ENCODE assay signal across 28 mouse cellular contexts in the genomic region with DNA sequence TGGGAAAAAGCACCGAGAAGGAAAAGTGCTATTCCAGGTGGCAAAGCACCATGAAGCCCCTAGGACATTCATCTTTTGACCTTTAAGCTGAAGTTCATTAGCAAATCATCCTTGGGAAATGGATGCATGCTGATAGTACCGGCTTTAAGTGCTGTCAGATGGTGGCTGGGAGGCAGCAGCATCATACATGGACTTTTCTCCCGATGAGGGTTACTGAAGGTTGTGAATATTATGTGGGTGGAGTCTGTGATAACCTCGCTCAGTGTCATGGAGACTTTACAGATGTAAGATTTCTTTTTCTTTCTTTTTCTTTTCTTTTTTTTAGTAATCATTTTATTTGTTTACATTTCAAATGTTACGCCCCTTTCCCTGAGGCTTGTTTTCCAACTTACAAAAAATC. TPM values are rescaled to one million over a fixed set of nuclear protein-coding genes. Genes with fewer than 3 reads are reported as not detected.
DNase-seq lines count a peak whose midpoint lies in the region; ATAC-seq and TF ChIP-seq lines count a peak whose summit lies in the region.
"Had no signal": no experiment of that assay in that cellular context is flagged by ENCODE, and none has a peak within 500 bp of the region (broad histone marks: within the 10 kb centered on the region; RNA-seq: fewer than 3 reads in every experiment).

No protein-coding gene starts in this region.

- no peak overlapping the region for H3K9ac ChIP-seq in embryonic facial prominence, embryonic 11.5 days (replicated peaks; ENCODE audit: low read length)
- H3K9ac ChIP-seq in lung, embryonic 14.5 days = no peak overlapping the region
- H3K9ac ChIP-seq: embryonic facial prominence, embryonic 13.5 days; embryonic facial prominence, embryonic 15.5 days; forebrain, embryonic 12.5 days had no signal

- H3K4me2 ChIP-seq in embryonic facial prominence, embryonic 11.5 days (ENCODE audit: low read depth, low read length) = no peak overlapping the region
- no peak overlapping the region for H3K4me2 ChIP-seq in lung, embryonic 14.5 days
- H3K4me2 ChIP-seq: embryonic facial prominence, embryonic 13.5 days; embryonic facial prominence, embryonic 15.5 days; forebrain, embryonic 12.5 days had no signal

- WGBS in embryonic facial prominence, embryonic 11.5 days = 44% methylated on average over 5 of the region's 5 CpGs
- 57% methylated on average over 5 of the region's 5 CpGs for WGBS in embryonic facial prominence, embryonic 10.5 days
- 51% methylated on average over 5 of the region's 5 CpGs for WGBS in lung, embryonic 14.5 days
- WGBS in lung, adult 2 months = 62% methylated on average over 5 of the region's 5 CpGs

- TF ChIP-seq POLR2A in lung, adult 2 months (IDR thresholded peaks at IDR 0.05; ENCODE audit: borderline replicate concordance, extremely low read depth, low read depth, low read length) = no peak
- no peak for TF ChIP-seq POLR2A in cortical plate, adult 2 months (IDR thresholded peaks at IDR 0.05; ENCODE audit: extremely low read depth, insufficient read depth, low read length)

- H3K4me3 ChIP-seq in embryonic facial prominence, embryonic 11.5 days (ENCODE audit: low read depth, low read length) = no peak overlapping the region
- H3K4me3 ChIP-seq in embryonic facial prominence, embryonic 10.5 days = no peak overlapping the region
- H3K4me3 ChIP-seq in lung, embryonic 14.5 days (ENCODE audit: low read depth, low read length) = no peak overlapping the region
- H3K4me3 ChIP-seq in lung, adult 2 months (replicated peaks; ENCODE audit: extremely low read depth, low read depth, low read length) = no peak overlapping the region
- no peak overlapping the region for H3K4me3 ChIP-seq in cortical plate, adult 2 months (ENCODE audit: insufficient read depth, low read length)
- H3K4me3 ChIP-seq: embryonic facial prominence, embryonic 13.5 days; embryonic facial prominence, embryonic 15.5 days; erythroblast, embryonic 14.5 days; forebrain, embryonic 10.5 days; forebrain, embryonic 12.5 days had no signal

- H3K27ac ChIP-seq in embryonic facial prominence, embryonic 11.5 days (replicated peaks; ENCODE audit: low read depth, low read length) = no peak overlapping the region
- no peak overlapping the region for H3K27ac ChIP-seq in embryonic facial prominence, embryonic 10.5 days (replicated peaks)
- H3K27ac ChIP-seq in lung, embryonic 14.5 days (ENCODE audit: low read depth) = no peak overlapping the region
- H3K27ac ChIP-seq in cortical plate, adult 2 months (ENCODE audit: insufficient read depth, low read length) = 0 out of 2 replicates have a peak overlapping the region, but pooled peaks have one; percentile 29
- H3K27ac ChIP-seq: embryonic facial prominence, embryonic 13.5 days; embryonic facial prominence, embryonic 15.5 days; forebrain, embryonic 10.5 days; forebrain, embryonic 12.5 days had no signal

- H3K9me3 ChIP-seq in embryonic facial prominence, embryonic 11.5 days (replicated peaks; ENCODE audit: control insufficient read depth, low read length) = no peaks in the 10 kb centered on the region
- no peaks in the 10 kb centered on the region for H3K9me3 ChIP-seq in embryonic facial prominence, embryonic 10.5 days
- H3K9me3 ChIP-seq in lung, embryonic 14.5 days (ENCODE audit: low read depth, low read length) = no peaks in the 10 kb centered on the region
- H3K9me3 ChIP-seq: embryonic facial prominence, embryonic 13.5 days; embryonic facial prominence, embryonic 15.5 days; forebrain, embryonic 10.5 days; forebrain, embryonic 12.5 days; G1E had no signal

- DNase-seq in embryo, embryonic 10 days (ENCODE audit: low spot score) = peak; percentile 32
- DNase-seq in embryo, embryonic 11 days = no peak
- peak; percentile 17 for DNase-seq in embryonic facial prominence, embryonic 11.5 days (ENCODE audit: low spot score)
- DNase-seq in embryonic facial prominence, embryonic 10.5 days (ENCODE audit: low spot score) = no peak
- DNase-seq in lung, embryonic 14.5 days = no peak
- no peak for DNase-seq in lung, adult 2 months
- DNase-seq: adrenal gland, adult 8-10 months; adrenal gland, postnatal 14 days; adrenal gland, postnatal 36 days; B cell, adult 2 months; cerebellum, adult 11-12 months; cerebellum, adult 2 months; cerebellum, adult 9-10 months; cerebellum, postnatal 10 days; cerebellum, postnatal 25 days had no signal

- H3K4me1 ChIP-seq in embryonic facial prominence, embryonic 11.5 days (ENCODE audit: control insufficient read depth, insufficient read depth, low read length) = no peaks in the 10 kb centered on the region
- peaks cover 21% of the 10 kb centered on the region for H3K4me1 ChIP-seq in embryonic facial prominence, embryonic 10.5 days
- no peaks in the 10 kb centered on the region for H3K4me1 ChIP-seq in lung, embryonic 14.5 days (ENCODE audit: insufficient read depth)
- H3K4me1 ChIP-seq in lung, adult 2 months (ENCODE audit: control insufficient read depth, insufficient read depth, low read length) = peaks cover 7% of the 10 kb centered on the region; the same call in 1 of the 2 replicates
- peaks cover 19% of the 10 kb centered on the region for H3K4me1 ChIP-seq in cortical plate, adult 2 months (ENCODE audit: control insufficient read depth, insufficient read depth, low read length)

- no peak for ATAC-seq in embryonic facial prominence, embryonic 11.5 days (replicated peaks; ENCODE audit: insufficient number of reproducible peaks, low FRiP score, low TSS enrichment, low read depth)
- peak; percentile 56; the same call in 1 of the 2 replicates for ATAC-seq in lung, embryonic 14.5 days (ENCODE audit: insufficient read depth)
- ATAC-seq: activated CD4-positive, CD25-positive, alpha-beta regulatory T cell, adult 4 months; CD4-positive, CD25-positive, alpha-beta regulatory T cell, adult 4 months; forebrain, embryonic 14.5 days; forebrain, embryonic 16.5 days; Patski had no signal

- no peak for TF ChIP-seq CTCF in lung, embryonic 14.5 days (IDR thresholded peaks at IDR 0.05; ENCODE audit: low read depth)
- TF ChIP-seq CTCF in lung, adult 2 months (IDR thresholded peaks at IDR 0.05; ENCODE audit: insufficient read depth, low read length) = no peak
- TF ChIP-seq CTCF in cortical plate, adult 2 months (IDR thresholded peaks at IDR 0.05; ENCODE audit: extremely low read depth, insufficient read depth, low read length) = no peak

- H3K36me3 ChIP-seq in embryonic facial prominence, embryonic 11.5 days (replicated peaks; ENCODE audit: control insufficient read depth, insufficient read depth, low read depth, low read length) = no peaks in the 10 kb centered on the region
- H3K36me3 ChIP-seq in embryonic facial prominence, embryonic 10.5 days (replicated peaks) = no peaks in the 10 kb centered on the region
- no peaks in the 10 kb centered on the region for H3K36me3 ChIP-seq in lung, embryonic 14.5 days (ENCODE audit: insufficient read depth)
- H3K36me3 ChIP-seq: embryonic facial prominence, embryonic 13.5 days; embryonic facial prominence, embryonic 15.5 days; forebrain, embryonic 10.5 days; forebrain, embryonic 12.5 days had no signal

- no peaks in the 10 kb centered on the region for H3K27me3 ChIP-seq in embryonic facial prominence, embryonic 11.5 days (ENCODE audit: control insufficient read depth, insufficient read depth, low read length)
- no peaks in the 10 kb centered on the region for H3K27me3 ChIP-seq in embryonic facial prominence, embryonic 10.5 days (replicated peaks; ENCODE audit: low read depth, poor library complexity, severe bottlenecking)
- H3K27me3 ChIP-seq in lung, embryonic 14.5 days (ENCODE audit: insufficient read depth, low read length) = no peaks in the 10 kb centered on the region
- H3K27me3 ChIP-seq: CH12.LX; embryonic facial prominence, embryonic 13.5 days; embryonic facial prominence, embryonic 15.5 days; forebrain, embryonic 12.5 days; Patski had no signal

RNA-seq across cellular contexts. Expression of gene Ndfip2, which starts 18.9 kb away (rescaled TPM):
- polyA plus RNA-seq in embryonic facial prominence, embryonic 11.5 days (2014; fragmentation: Nextera tagmentation; extraction: Ambion mirVana) = 64.5 and 65.3 TPM in 2 replicates
- polyA plus RNA-seq in embryonic facial prominence, embryonic 10.5 days (2016; fragmentation: Nextera tagmentation; extraction: Ambion mirVana) = 42.7 and 43.2 TPM in 2 replicates
- 60.3 and 63.8 TPM in 2 replicates for polyA plus RNA-seq in lung, embryonic 14.5 days (2014; fragmentation: Nextera tagmentation; extraction: Ambion mirVana)
- polyA plus RNA-seq in lung, adult 2 months (2012; rRNA removed) = 42.9 and 43.0 TPM in 2 replicates
- polyA plus RNA-seq in cortical plate, adult 2 months (2012; rRNA removed) = 97.2 and 105 TPM in 2 replicates

Comparison
In these comparisons a context has a peak if more than half of its experiments do, and no peak if none do; other contexts are left out.
1. DNase-seq: peak in embryo, embryonic 10 days (single experiment) and embryonic facial prominence, embryonic 11.5 days (single experiment); none in embryo, embryonic 11 days (single experiment), embryonic facial prominence, embryonic 10.5 days (single experiment), lung, embryonic 14.5 days (single experiment) and lung, adult 2 months (single experiment).